Mouse (Mus musculus) heart, adult 2 months (tissue): ENCODE data around the gene Cerk.

Experiments used
- CTCF ChIP-seq: fragments of 200-600 bp; IDR thresholded peaks from 2 replicates; pipeline ENCODE4 v1.8.1; 2022; ENCODE audit warnings: antibody characterized with exemption, mild to moderate bottlenecking, moderate library complexity
- EP300 ChIP-seq: fragments of 200-500 bp; IDR thresholded peaks from 2 replicates; pipeline ENCODE4 v1.6.1; 2011; ENCODE audit warnings: low read depth, low read length, control low read depth; ENCODE audit not compliant: insufficient read depth
- POLR2A ChIP-seq: fragments of 200-500 bp; IDR thresholded peaks from 2 replicates; pipeline ENCODE4 v1.6.1; 2011; ENCODE audit warnings: mild to moderate bottlenecking, low read depth, low read length, control low read depth; ENCODE audit not compliant: insufficient read depth

DNA sequence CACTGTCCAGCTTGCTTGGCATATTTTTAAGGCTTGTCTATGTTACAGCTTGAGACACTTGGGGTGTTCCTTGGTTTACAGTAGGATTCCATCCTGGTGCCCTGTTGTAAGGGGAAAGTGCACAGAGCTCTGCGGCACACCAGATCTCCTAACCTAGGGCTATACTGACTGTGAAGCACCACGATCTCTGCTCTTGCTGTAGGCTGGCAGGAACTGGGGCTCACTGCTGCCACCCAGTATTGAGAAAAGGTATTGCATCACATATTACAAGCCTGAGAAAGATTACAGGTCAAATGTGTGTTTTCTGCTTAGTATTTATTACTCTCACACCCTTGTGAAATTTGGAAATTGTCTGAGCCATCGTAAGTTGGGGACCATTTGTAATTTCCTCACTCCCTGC is 42.2 kb upstream of the Cerk start:
- TF ChIP-seq CTCF (peak; percentile 91), EP300 (peak; percentile 78), POLR2A (0 out of 2 replicates have a peak, but pooled peaks have one; percentile 18)
